Mouse (Mus musculus) forebrain, embryonic 10.5 days (tissue): ENCODE measurements around the gene Peak1. TPM values are rescaled to one million over a fixed set of nuclear protein-coding genes. Genes with fewer than 3 reads are reported as not detected.
A peak's percentile ranks its signal among the peaks of the same experiment; 100 is the strongest.

Experiments
- DNase-seq: peaks from one replicate; pipeline ENCODE4 v3.0.0-alpha.2; 2017; ENCODE audit warnings: low spot score; ENCODE audit errors: extremely low spot score
- H3K27ac ChIP-seq: fragments of 300-500 bp; sonication (generic); 2 replicates; pipeline ENCODE4 v1.5.1; 2016; ENCODE audit warnings: mild to moderate bottlenecking
- H3K27me3 ChIP-seq: fragments of 300-500 bp; sonication (generic); 2 replicates; pipeline ENCODE4 v1.6.1; 2016; ENCODE audit warnings: mild to moderate bottlenecking; ENCODE audit not compliant: poor library complexity, severe bottlenecking
- H3K36me3 ChIP-seq: fragments of 300-500 bp; sonication (generic); replicated peaks from 2 replicates; pipeline ENCODE4 v1.6.1; 2016; ENCODE audit warnings: mild to moderate bottlenecking, moderate library complexity
- H3K4me1 ChIP-seq: fragments of 300-500 bp; sonication (generic); 2 replicates; pipeline ENCODE4 v1.6.1; 2016
- H3K4me3 ChIP-seq: fragments of 300-500 bp; sonication (generic); 2 replicates; pipeline ENCODE4 v1.5.1; 2016; ENCODE audit warnings: mild to moderate bottlenecking, moderate library complexity
- H3K9me3 ChIP-seq: fragments of 300-500 bp; sonication (generic); 2 replicates; pipeline ENCODE4 v1.6.1; 2016; ENCODE audit warnings: mild to moderate bottlenecking, moderate library complexity
- WGBS: fragments of 180-500 bp; shearing (Covaris S2); methylation state at CpG from one replicate; pipeline ENCODE4 v1.1.7; 2016; 5-methylcytosine and 5-hydroxymethylcytosine counted together
- polyA plus RNA-seq: library from polyadenylated mRNA; unstranded; fragments of >200 nt; fragmentation: Nextera tagmentation; extraction: Ambion mirVana; gene quantifications from 2 replicates; pipeline ENCODE4 v1.2.1, GENCODE M21; 2016

Gene Peak1
- polyA plus RNA-seq, 1 experiment from 2014 or later: 4.3 TPM

GRCm38 (mm10) chr9:56334363-56334762, 83.5 kb downstream of the Peak1 start:
- H3K27ac ChIP-seq: no peak overlapping the region
- 95% methylated on average over 12 of the region's 12 CpGs for WGBS
- no peaks in the 10 kb centered on the region for H3K9me3 ChIP-seq
- no peak for DNase-seq
- H3K36me3 ChIP-seq: no peaks in the 10 kb centered on the region
- H3K27me3 ChIP-seq: no peaks in the 10 kb centered on the region
- no peaks in the 10 kb centered on the region for H3K4me1 ChIP-seq
- H3K4me3 ChIP-seq: no peak overlapping the region

GRCm38 (mm10) chr9:56332774-56333173, 85.1 kb downstream of the Peak1 start:
- DNase-seq: no peak
- no peaks in the 10 kb centered on the region for H3K27me3 ChIP-seq
- H3K4me1 ChIP-seq: no peaks in the 10 kb centered on the region
- no peak overlapping the region for H3K27ac ChIP-seq
- H3K9me3 ChIP-seq: no peaks in the 10 kb centered on the region
- H3K36me3 ChIP-seq: no peaks in the 10 kb centered on the region
- H3K4me3 ChIP-seq: no peak overlapping the region

- H3K4me3 ChIP-seq: no peak overlapping the region
- WGBS: 91% methylated on average over 8 of the region's 8 CpGs
Measured at GRCm38 (mm10) chr9:56326511-56327005, 91.3 kb downstream of the Peak1 start.

GRCm38 (mm10) chr9:56325725-56326124, 92.1 kb downstream of the Peak1 start:
- Histone ChIP-seq H3K9me3 (no peaks in the 10 kb centered on the region), H3K4me3 (no peak overlapping the region), H3K27ac (no peak overlapping the region), H3K27me3 (no peaks in the 10 kb centered on the region), H3K36me3 (no peaks in the 10 kb centered on the region), H3K4me1 (peaks cover 8% of the 10 kb centered on the region)
- WGBS: 95% methylated on average over 5 of the region's 5 CpGs
- no peak for DNase-seq

More at GRCm38 (mm10) chr9:56326511-56327005, 91.3 kb downstream of the Peak1 start:
- Histone ChIP-seq H3K27ac (no peak overlapping the region), H3K36me3 (no peaks in the 10 kb centered on the region), H3K27me3 (no peaks in the 10 kb centered on the region), H3K9me3 (no peaks in the 10 kb centered on the region), H3K4me1 (peaks cover 8% of the 10 kb centered on the region)
- DNase-seq: no peak

GRCm38 (mm10) chr9:56324576-56325355, 93.1 kb downstream of the Peak1 start:
- 74% methylated on average over 16 of the region's 16 CpGs for WGBS
- peaks cover 8% of the 10 kb centered on the region for H3K4me1 ChIP-seq
- H3K27me3 ChIP-seq: no peaks in the 10 kb centered on the region
- 0 out of 2 replicates have a peak overlapping the region, but pooled peaks have one; percentile 41 for H3K27ac ChIP-seq
- no peaks in the 10 kb centered on the region for H3K9me3 ChIP-seq
- no peaks in the 10 kb centered on the region for H3K36me3 ChIP-seq
- DNase-seq: no peak
- H3K4me3 ChIP-seq: no peak overlapping the region

GRCm38 (mm10) chr9:56321291-56321690, 96.6 kb downstream of the Peak1 start:
- peaks cover 4% of the 10 kb centered on the region for H3K4me1 ChIP-seq
- no peak for DNase-seq
- no peak overlapping the region for H3K4me3 ChIP-seq
- no peak overlapping the region for H3K27ac ChIP-seq
- WGBS: 85% methylated on average over 2 of the region's 2 CpGs
- no peaks in the 10 kb centered on the region for H3K36me3 ChIP-seq
- peaks cover 4% of the 10 kb centered on the region for H3K9me3 ChIP-seq
- no peaks in the 10 kb centered on the region for H3K27me3 ChIP-seq

GRCm38 (mm10) chr9:56314326-56314725, 103.5 kb downstream of the Peak1 start:
- no peak overlapping the region for H3K27ac ChIP-seq
- H3K36me3 ChIP-seq: no peaks in the 10 kb centered on the region
- H3K4me3 ChIP-seq: no peak overlapping the region
- no peak for DNase-seq
- no peaks in the 10 kb centered on the region for H3K27me3 ChIP-seq
- no peaks in the 10 kb centered on the region for H3K4me1 ChIP-seq
- peaks cover 4% of the 10 kb centered on the region for H3K9me3 ChIP-seq
- WGBS: 86% methylated on average over 3 of the region's 3 CpGs

- WGBS: 86% methylated on average over 2 of the region's 2 CpGs
Measured at GRCm38 (mm10) chr9:56309079-56309478, 108.8 kb downstream of the Peak1 start.

GRCm38 (mm10) chr9:56304526-56304925, 113.3 kb downstream of the Peak1 start:
- DNase-seq: no peak
- Histone ChIP-seq H3K27ac (no peak overlapping the region), H3K4me3 (no peak overlapping the region), H3K9me3 (no peaks in the 10 kb centered on the region), H3K27me3 (peaks cover 49% of the 10 kb centered on the region), H3K4me1 (peaks cover 11% of the 10 kb centered on the region), H3K36me3 (no peaks in the 10 kb centered on the region)
- 82% methylated on average over 2 of the region's 2 CpGs for WGBS

More at GRCm38 (mm10) chr9:56309079-56309478, 108.8 kb downstream of the Peak1 start:
- Histone ChIP-seq H3K27ac (no peak overlapping the region), H3K36me3 (no peaks in the 10 kb centered on the region), H3K4me3 (no peak overlapping the region), H3K4me1 (no peaks in the 10 kb centered on the region; the same call in 1 of the 2 replicates), H3K9me3 (no peaks in the 10 kb centered on the region), H3K27me3 (peaks cover 23% of the 10 kb centered on the region)
- DNase-seq: no peak

- peaks cover 11% of the 10 kb centered on the region for H3K4me1 ChIP-seq
- 17% methylated on average over 3 of the region's 3 CpGs for WGBS
- H3K27ac ChIP-seq: no peak overlapping the region
- H3K9me3 ChIP-seq: no peaks in the 10 kb centered on the region
- DNase-seq: no peak
- peaks cover 50% of the 10 kb centered on the region for H3K27me3 ChIP-seq
- H3K36me3 ChIP-seq: no peaks in the 10 kb centered on the region
- no peak overlapping the region for H3K4me3 ChIP-seq
Measured at GRCm38 (mm10) chr9:56302921-56303465, 114.9 kb downstream of the Peak1 start.

GRCm38 (mm10) chr9:56290019-56290418, 127.8 kb downstream of the Peak1 start:
- WGBS: 95% methylated on average over 2 of the region's 2 CpGs
- no peaks in the 10 kb centered on the region for H3K9me3 ChIP-seq
- no peak overlapping the region for H3K27ac ChIP-seq
- DNase-seq: no peak
- no peaks in the 10 kb centered on the region for H3K36me3 ChIP-seq
- no peak overlapping the region for H3K4me3 ChIP-seq
- H3K27me3 ChIP-seq: no peaks in the 10 kb centered on the region
- no peaks in the 10 kb centered on the region for H3K4me1 ChIP-seq

- H3K36me3 ChIP-seq: no peaks in the 10 kb centered on the region
- no peak overlapping the region for H3K27ac ChIP-seq
- no peaks in the 10 kb centered on the region for H3K9me3 ChIP-seq
- no peaks in the 10 kb centered on the region for H3K4me1 ChIP-seq
- DNase-seq: no peak
- no peaks in the 10 kb centered on the region for H3K27me3 ChIP-seq
- WGBS: 89% methylated on average over 5 of the region's 5 CpGs
- no peak overlapping the region for H3K4me3 ChIP-seq
Measured at GRCm38 (mm10) chr9:56282481-56282880, 135.4 kb downstream of the Peak1 start.

GRCm38 (mm10) chr9:56273576-56273975, 144.3 kb downstream of the Peak1 start:
- no peak overlapping the region for H3K4me3 ChIP-seq
- DNase-seq: no peak
- H3K27ac ChIP-seq: no peak overlapping the region
- H3K9me3 ChIP-seq: no peaks in the 10 kb centered on the region
- H3K4me1 ChIP-seq: no peaks in the 10 kb centered on the region
- WGBS: 93% methylated on average over 3 of the region's 3 CpGs
- H3K36me3 ChIP-seq: no peaks in the 10 kb centered on the region
- no peaks in the 10 kb centered on the region for H3K27me3 ChIP-seq
